Mouse (Mus musculus) naive thymus-derived CD4-positive, alpha-beta T cell, adult 2 months (primary cell): ENCODE measurements at regions not wholly inside any gene's neighbourhood (a gene's known extent, or its start where the extent isn't known, plus 50 kb on each side); places are given as distances from the start of the nearest gene placed in this dataset.

Experiments used
- DNase-seq: peaks from one replicate; pipeline ENCODE4 v3.0.0-alpha.2; 2011; ENCODE audit warnings: low read depth

DNA sequence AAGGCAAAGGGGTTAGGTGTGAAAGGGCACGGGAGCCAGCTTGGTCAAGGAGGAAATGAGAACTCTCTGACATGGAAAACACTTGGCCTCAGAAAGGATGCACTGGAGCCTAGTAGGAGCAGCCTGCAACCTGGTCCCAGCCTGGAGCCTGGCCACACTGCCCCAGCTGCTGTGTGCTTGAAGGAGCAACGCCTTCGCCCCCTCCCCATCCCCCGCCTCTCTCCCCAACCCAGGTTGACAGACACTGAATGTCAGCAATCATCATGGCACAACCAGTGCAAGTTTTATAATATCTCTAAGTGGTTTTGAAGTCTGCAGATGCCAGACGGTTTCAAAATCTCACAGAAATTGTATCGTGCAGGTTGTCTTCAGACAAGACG lies 417.6 kb downstream of the Cmpk2 start:
- no peak for DNase-seq

DNA sequence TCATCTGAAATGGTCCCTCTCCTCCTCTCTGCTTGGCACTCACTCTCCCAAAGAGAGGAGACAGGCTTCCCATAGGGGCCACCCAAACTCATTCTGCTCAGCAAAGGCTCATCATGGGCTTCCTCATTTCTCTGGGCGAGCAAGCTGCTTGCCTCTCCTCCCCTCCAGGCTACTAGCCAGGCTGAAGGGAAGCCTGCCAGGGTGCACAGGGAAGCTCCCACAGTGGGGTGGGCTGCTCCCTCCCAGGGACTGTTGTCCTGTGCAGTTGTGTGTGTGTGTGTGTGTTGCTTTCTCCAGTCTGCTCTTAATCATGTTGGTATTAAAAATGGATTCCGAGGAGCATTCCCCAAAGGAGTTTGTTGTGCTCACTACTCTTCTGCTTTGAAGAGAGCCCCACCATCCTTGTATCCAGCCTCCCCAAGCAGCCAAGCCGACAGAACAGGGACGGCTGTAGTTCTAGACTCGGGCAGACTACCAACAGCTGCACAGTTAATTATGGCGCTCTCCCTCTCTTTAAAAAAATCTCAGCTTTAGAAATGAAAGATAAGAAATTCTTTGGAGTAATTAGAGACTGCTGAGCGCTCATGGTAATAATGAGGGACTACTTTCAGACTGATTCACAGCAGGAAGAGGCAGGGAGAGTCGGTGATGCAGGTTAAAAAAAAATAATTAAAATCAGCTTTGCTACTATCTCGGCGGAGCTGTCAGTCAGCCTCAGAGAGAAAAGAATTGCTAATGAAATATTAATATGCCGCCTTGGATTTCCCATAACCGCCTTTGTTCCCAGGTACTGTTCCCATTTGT lies 417.0 kb downstream of the Cmpk2 start:
- DNase-seq, result no peak

DNA sequence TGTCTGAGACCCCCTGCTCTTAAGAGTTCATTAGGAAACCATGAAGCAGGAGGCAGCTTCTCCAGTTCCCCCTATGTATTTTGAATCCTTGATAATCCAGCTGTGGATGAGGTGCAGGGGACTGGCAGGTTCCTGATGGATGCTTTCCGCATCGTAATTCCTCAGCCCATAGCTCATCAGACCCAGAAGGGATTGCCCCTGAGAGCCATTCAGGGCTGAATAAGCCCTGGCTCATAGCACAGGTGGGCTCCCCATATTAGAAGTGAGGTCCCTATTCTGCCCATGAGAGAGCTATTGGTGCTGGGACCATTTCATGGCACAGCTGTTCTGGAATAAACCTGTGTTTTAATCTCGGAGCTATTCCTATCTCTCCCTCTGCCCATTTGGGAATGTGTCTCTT lies 416.1 kb downstream of the Cmpk2 start:
- no peak for DNase-seq

DNA sequence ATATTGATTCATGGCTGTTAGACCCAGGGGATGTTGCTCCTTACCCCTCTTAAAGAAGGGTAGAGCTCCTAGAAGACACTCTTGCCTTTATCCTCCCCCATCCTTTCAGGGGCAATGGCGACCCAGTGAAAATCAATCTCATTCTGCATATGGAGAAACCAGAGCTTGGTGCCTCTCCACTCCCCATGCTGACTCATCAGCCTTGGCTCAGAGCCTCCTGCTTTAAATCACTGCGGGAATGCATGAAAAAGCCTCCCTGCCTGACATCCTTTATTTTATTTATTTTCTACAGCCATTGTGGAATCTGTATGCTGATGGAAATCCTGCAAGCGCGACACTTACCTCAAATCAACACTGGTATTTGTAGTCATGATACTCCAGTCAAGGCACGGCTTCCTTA lies 415.2 kb downstream of the Cmpk2 start:
- no peak for DNase-seq

DNA sequence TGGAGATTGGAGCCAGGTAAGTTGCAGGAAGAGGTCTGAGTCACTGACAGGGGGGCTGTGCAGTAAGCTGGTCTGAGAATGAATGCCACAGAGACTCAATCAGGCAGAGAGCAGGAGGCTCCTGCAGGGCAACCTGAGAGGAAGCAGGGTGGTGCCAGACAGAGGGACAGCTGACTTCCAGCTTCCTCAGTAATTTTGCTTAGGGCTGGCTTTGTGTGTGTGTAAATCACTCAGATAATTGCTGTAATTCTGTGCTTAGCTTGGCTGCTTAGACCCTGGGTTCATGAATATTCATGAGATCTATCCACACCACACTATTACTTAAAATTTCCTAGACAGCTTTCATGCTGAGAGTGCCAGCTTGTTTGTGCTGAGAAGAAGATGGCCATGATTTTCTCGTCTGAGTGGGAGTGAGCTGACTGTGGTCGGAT lies 408.7 kb downstream of the Cmpk2 start:
- DNase-seq, result no peak

DNA sequence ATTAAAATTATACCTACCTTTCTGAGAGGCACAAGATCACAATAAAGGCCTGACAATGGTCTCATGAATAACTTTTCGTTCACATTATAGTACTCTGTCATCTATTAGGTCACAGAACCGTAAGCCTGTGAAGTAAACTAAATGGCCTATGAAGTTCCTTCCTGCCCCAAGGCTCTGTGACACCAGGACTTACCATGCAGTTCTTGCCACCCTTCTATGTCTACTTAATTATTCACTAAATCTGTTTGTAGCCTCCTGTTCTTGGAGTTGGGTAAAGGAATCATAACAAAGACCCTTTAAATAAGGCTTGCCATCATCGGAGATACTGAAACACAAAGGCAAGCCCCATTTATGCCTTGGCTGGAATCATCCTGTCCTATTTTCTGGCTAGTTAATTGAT lies 408.3 kb downstream of the Cmpk2 start:
- no peak for DNase-seq

DNA sequence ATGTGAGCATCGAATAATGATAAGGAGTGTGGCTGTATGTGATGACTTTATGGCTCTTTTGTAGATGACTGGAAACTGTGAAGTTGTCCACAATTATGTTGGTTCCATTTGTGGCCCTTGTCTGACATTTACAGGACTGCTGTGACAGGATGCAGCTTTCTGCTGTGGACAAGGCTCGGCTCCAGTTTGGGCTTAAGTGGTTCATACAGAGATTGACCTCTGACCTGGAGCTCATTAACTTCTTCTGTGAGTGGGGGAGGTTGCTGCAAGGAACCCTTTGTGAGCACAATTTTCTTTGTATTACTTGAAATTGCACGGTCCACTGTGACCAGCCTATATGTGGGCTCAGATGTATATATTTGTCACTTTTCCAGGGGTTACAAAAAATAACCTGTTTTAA lies 403.5 kb downstream of the Cmpk2 start:
- DNase-seq, result no peak

DNA sequence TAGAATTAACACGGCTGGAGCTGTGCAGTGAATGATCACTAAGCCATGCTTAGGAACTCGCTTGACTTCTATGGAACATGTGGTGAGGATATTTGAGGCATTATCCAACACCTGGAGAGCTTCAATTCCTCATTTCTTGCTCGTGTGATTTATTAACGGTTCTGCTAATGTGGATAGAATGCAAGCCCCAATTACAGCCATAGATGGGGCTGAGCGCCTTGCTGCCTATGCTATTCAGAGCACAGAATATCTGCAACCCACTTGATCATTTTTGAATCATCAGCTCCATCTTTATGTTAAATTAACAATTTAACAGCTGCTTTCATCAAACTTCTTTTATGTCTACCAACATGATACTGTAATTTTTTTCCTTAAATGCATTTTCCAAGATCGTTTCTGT lies 398.7 kb downstream of the Cmpk2 start:
- no peak for DNase-seq

DNA sequence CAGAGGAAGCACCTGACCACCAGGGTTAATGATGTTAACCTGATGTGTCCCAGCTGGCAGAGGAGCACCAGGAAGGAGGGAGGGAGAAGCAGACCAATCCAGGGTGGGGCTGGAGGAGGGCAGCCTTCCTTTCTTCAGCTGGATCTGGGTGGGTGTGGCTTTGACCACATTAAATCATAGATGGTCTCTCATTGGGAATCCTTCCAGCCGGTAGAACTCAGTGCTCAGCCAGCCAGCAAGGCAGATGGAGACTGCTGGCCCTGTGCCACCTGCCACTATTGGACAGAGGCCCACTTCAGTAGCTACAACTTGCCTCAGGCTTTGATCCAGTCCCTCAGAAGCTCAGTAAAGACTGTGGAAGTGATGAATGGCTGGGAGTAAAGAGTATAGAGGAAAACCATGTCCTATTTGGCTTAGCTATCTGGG lies 386.1 kb downstream of the Cmpk2 start:
- DNase-seq, result no peak

DNA sequence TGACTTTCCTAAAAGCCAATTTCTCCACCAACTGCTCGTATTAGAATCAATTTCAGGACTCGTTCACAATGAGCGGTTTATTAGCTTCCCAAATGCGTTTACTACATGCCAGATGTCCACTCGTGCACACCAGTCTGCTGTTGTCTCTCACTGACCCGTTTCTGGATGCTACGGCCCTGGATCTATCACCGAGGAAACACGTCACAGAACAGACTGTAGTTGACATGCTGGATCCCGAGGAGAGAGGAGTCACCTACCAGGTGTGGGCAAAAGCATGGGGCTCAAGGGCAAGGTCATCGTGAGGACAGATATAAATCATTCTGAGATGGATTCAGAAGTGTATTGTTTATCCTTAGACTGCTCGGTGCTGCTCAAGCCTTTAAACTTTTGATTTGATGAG lies 375.9 kb downstream of the Cmpk2 start:
- DNase-seq, result no peak

DNA sequence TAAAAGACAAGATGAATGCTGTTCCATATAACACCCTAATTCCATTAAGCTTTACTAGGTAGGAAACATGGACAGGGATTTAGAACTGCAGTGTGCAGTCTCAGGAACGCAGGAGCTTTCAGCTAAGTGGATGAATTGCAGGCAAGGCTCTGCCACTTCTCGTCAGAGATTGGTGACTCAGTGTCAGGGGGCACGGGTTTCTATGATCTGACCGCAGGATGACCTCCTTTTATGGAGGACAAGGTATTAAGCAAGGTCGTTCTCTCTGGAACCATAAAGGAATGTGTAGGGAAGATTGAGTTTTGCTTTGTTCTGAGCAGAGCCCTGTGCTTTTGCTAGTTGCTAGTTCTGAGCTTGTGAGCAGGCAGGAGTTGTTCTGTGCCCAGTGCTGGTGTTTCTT lies 373.7 kb downstream of the Cmpk2 start:
- no peak for DNase-seq

DNA sequence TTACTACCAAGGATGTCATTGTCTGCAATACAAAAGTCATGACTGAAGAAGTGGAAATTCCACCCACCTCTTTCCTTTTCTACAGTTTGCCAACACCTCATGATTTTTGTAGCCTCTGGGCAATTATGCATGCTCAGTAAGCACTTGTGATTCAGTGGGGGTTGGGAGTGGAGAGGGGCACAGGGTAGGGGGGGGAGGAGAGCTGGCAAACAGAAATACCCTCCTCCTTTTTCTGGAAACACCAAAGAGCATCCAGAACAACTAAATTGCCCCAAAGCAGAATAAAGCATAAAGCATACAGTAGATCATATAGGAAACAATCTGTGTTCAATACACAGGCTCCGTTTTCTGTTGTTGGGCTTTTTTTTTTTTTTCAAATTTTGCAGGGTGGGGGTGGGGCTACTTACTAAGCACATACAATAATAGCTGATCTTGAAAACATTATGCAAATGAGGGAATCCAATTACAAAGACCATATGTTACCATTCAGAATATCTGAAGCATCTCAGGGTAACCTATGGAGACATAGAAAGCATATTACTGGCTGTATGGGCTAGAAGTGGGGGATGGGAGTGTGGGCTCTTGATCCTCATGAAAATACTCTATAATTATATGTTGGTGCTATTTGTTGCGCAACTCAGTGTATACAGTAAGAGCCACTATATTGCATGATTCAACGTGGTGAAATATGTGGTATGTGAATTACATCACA lies 352.4 kb downstream of the Cmpk2 start:
- DNase-seq, result no peak

DNA sequence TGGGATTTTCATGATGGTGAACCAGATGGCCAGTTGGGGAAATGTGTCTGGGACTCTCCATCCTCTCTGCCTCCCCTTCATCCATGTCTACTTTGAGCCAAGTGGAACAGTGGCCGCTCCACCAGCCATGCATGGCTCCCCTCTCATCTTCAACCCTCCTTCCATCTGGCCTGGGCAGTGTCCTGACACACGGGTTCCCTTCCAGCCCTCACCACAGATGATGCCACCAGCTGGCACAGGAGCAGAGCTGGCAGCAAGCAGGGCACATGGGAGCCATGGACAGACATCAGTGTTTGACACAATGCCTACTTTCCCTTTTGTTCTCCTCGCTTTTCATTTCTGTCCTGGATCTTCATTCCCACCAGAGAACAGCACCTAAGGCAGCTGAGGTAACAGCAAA lies 348.9 kb downstream of the Cmpk2 start:
- DNase-seq, result no peak

DNA sequence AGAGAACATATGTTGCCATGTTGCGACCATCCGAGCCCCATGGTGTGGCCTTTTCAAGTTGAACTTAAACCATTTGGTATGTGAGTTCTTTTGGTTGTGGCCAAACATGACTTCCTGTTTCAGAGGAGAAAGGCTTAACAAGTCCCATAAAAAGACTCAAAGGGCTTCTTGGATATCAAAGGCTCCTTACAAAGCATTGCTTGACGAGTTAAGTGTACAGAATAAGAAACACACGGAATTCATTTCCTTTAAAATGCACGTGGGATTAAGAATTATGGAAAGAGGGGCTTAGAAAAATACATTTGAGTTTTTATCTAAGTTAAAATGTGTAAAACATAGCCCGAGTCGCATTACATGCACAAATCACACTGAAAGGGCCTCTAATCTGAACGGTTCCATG lies 346.8 kb downstream of the Cmpk2 start:
- DNase-seq, result no peak

DNA sequence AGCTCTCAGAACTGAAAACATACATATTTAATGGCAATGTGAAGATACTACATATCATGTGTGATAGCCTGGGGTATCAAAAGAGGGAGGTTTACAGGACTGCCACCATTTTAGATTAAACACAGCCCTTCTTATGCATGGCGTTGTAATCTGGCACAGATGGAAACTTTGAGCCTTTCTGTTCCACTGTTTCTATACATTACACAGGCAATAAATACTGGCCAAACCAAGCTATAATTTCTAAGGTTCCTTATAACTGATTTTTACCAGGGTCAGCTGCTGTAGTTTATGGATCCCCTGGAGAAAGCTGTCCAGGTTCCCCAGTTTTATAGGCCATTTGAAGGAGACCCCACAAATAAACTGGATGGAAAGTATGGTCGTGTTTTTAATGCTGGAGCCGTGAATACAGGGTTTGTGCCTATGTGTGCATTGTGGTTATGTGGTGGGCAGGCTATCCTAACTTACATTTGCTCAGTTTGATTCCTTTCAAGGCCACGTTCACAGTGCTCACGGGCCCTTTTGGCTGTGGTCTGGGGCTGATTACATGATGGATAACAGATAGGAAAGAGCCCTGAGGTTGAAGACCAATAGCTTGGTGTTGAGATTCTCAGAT lies 341.7 kb downstream of the Cmpk2 start:
- DNase-seq, result no peak

DNA sequence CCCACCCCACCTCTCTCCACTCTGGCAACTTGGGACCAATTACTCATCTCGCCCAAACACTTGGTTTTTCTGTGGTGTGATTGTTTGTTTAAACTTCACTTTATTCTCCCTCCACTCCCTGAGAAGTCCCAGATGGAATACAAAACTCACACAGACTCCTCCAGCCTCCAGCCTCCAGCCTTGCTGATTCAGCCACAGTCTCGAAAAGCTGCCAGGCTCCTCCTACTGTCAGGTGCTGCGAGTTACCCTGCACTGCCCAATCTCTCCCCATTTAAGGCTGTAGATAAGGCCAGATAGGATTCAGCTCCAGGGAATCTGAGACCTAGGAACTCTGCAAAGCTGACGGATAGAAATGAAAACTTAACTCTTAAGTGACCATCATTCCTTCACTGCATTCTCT lies 340.7 kb downstream of the Cmpk2 start:
- DNase-seq, result no peak

DNA sequence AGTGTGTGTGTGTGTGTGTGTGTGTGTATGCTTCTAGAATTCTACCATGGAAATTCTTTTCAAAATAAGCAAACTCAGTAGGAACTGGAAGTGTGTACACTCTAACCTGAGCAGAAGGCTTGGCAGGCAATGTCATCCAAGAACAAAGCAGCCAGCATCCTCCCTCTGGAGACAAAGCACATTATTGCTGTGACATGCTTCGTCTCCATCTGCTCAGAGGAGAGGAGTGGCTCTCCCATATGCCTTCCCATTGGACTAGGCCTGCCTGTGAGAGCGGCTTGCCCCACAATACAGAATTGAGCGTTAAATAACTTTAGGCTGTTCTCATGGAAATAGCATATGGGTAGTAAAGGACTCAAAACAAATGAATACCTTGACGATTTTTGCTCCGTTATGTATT lies 333.5 kb downstream of the Cmpk2 start:
- DNase-seq, result no peak

DNA sequence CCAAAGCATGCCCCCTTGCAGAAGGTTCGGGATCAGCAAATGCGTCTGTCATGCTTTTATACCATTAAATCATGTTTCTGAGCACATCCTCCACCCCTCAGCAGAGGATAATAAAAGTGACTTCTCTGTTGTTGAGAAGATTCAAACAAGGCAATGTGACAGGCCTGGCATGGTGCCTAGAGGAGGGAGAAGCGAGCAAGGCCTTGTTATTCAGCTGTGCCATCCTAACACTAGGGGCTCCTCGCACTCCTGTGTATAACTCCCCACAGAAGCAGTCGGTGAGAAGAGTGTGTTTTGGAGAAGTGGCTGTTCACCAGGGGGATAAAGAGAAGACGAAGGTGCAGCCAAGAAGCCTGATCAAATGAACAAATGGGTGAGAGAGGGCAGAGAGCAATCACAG lies 330.3 kb downstream of the Cmpk2 start:
- no peak for DNase-seq

DNA sequence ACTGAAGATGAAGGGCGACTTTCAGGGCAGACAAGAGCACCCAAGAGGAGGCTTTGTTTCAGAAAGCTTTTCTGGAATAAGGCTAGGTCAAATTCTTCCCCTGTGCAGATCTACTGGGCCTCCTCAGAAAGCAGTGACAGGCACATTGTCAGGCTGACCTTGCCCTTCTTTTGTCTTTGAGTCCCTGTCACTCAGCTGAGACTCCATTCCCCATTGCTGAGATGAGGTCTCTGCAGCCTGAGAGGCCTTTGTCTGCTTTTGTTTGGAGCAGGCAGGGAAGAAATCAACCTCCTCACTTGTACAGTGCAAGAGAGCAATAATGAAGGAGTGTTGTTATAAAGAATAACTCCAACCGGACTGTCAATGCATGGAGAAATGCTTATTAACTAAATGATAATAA lies 327.4 kb downstream of the Cmpk2 start:
- no peak for DNase-seq

DNA sequence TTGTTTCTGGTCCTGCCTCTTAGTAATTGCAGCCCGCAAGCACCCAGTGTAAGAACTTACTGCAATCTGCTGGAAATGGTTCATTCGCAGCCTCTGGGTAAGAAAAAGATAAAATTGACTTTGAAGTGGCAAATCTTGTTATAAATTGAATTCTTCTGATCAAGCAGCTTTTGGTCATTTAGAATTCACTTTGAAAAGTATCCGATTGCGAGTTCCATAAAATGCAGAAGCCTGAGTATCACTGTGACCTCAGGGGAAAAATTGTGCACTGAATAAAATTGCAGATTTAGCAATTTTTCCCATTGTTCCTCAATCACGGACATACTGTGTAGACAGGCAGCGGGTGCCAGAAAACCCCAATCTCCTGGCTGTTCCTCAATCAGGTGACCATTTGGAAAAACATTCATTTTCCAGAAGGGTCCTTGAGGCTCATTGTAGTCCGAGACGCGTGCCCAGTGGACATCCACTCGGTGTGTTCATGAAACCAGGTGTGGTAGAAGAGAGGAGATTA lies 320.4 kb downstream of the Cmpk2 start:
- no peak for DNase-seq

DNA sequence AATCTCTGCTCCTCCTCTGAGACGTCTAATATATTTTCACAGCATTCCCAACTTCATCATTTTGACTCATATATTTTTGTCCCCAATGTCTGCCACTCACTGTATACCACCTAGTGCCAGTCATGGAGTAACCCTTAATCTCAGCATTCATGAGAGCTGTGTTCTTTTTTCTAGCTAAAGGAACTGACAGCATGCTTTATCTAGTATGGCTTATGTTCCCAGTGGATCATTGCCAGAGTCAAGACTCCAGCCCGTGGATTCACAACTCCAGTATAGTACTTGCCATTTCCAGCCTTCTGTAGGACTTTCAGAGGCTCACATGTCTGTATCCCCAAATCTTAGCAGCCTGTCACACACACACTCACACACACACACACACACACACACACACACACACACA lies 316.5 kb downstream of the Cmpk2 start:
- DNase-seq, result no peak

DNA sequence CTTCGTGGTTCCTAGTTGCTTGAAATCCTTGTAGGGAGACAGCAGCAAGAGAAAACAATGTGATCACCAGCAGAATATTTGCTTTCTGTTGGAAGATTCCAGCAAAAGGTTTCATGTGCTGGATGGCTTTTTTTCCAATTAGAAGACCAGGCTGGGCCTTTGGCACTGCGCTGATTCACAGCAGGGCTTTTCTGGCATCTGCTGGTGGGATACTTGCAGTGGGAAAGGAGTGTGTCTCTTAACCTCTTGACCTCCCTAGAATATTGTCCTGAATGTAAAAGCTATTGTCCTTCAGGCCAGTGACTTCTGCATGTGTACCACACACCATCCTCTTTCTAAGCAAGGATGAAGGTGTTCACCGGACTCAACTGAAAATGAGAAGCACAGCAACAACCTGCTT lies 315.4 kb downstream of the Cmpk2 start:
- DNase-seq, result no peak

DNA sequence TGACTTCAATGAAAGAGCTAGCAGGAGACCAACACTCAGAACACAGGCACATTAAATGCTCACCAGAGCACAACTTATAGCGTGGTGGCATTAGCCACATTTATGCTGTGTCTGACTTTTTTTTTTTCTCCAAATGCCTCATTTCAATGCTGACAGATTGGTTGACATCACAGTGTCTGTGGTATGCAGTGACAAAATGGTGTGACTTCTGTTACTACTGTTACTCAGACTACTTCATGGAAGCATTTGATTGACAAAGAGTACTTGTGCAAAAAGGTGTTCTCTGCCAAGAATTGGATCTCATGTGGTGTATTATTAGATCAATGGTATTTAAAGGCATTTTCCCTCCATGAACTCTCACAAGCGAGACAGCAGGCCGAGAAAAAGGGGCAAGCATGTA lies 314.8 kb downstream of the Cmpk2 start:
- DNase-seq, result no peak
